Mouse (Mus musculus) cerebellum, adult 18-20 months (tissue): ENCODE results near the gene Cdc14a.
A peak's percentile ranks its signal among the peaks of the same experiment; 100 is the strongest.

Experiments
- DNase-seq, 2 experiments: peaks; one replicate each; pipeline ENCODE4 v3.0.0; 2021

Gene Cdc14a

GRCm38 (mm10) chr3:116263061-116263460 lies 160.8 kb downstream of the Cdc14a start:
- DNase-seq: no peak

GRCm38 (mm10) chr3:116256104-116256503 lies 167.7 kb downstream of the Cdc14a start:
- DNase-seq: no peak

- peak; percentile 7 to 23 for DNase-seq
These were observed 170.7 kb downstream of the Cdc14a start, which contains the start of gene Gpr88 for GRCm38 (mm10) chr3:116253077-116253531. TSS of gene Gpr88 (minus strand) at chr3:116253503.

- DNase-seq: peak in 1 of 2 experiments; percentile 12
These were observed 171.4 kb downstream of the Cdc14a start for GRCm38 (mm10) chr3:116252255-116253040.

GRCm38 (mm10) chr3:116251481-116252254 lies 172.2 kb downstream of the Cdc14a start:
- DNase-seq: peak; percentile 15 to 47

- peak; percentile 3 to 6 for DNase-seq
These were observed 174.8 kb downstream of the Cdc14a start for GRCm38 (mm10) chr3:116249026-116249425.

GRCm38 (mm10) chr3:116244476-116244875 lies 179.4 kb downstream of the Cdc14a start:
- DNase-seq: no peak

- no peak for DNase-seq
These were observed 181.1 kb downstream of the Cdc14a start for GRCm38 (mm10) chr3:116242685-116243084.

- no peak for DNase-seq
These were observed 186.3 kb downstream of the Cdc14a start for GRCm38 (mm10) chr3:116237527-116237926.

GRCm38 (mm10) chr3:116236856-116237255 lies 187.0 kb downstream of the Cdc14a start:
- no peak for DNase-seq

GRCm38 (mm10) chr3:116233515-116233914 lies 190.3 kb downstream of the Cdc14a start:
- DNase-seq: no peak

GRCm38 (mm10) chr3:116232763-116233162 lies 191.1 kb downstream of the Cdc14a start:
- no peak for DNase-seq

GRCm38 (mm10) chr3:116229336-116229735 lies 194.5 kb downstream of the Cdc14a start:
- no peak for DNase-seq

GRCm38 (mm10) chr3:116228360-116229245 lies 195.2 kb downstream of the Cdc14a start:
- no peak for DNase-seq

- DNase-seq: no peak
These were observed 196.4 kb downstream of the Cdc14a start for GRCm38 (mm10) chr3:116227383-116227782.

- DNase-seq: no peak
These were observed 196.9 kb downstream of the Cdc14a start for GRCm38 (mm10) chr3:116226915-116227314.
